Mouse (Mus musculus) forebrain, embryonic 14.5 days (tissue): ENCODE results near the gene Hectd1. TPM values are rescaled to one million over a fixed set of nuclear protein-coding genes. Genes with fewer than 3 reads are reported as not detected.

Source experiments
- polyA plus RNA-seq: library from polyadenylated mRNA; unstranded; fragments of >200 nt; fragmentation: Nextera tagmentation; extraction: Ambion mirVana; gene quantifications from 2 replicates; pipeline ENCODE4 v1.2.1, GENCODE M21; 2014

Gene Hectd1
- polyA plus RNA-seq, 1 experiment from 2014 or later, result 31.1 TPM

Other genes starting within 250 kb of the Hectd1 start
- 6.2 and 8.2 TPM in 2 replicates for gene Coch, start 236.2 kb downstream of the Hectd1 start, polyA plus RNA-seq
- gene Ap4s1, start 138.5 kb downstream of the Hectd1 start, polyA plus RNA-seq, result 44.3 and 51.6 TPM in 2 replicates
- gene Strn3, start 137.6 kb downstream of the Hectd1 start, polyA plus RNA-seq, result 41.7 and 46.9 TPM in 2 replicates
- 4.8 and 5.4 TPM in 2 replicates for gene Heatr5a, start 141.8 kb upstream of the Hectd1 start, polyA plus RNA-seq
- 16.1 and 16.2 TPM in 2 replicates for gene Dtd2, start 177.0 kb upstream of the Hectd1 start, polyA plus RNA-seq
- gene Gpr33, start 198.5 kb upstream of the Hectd1 start, polyA plus RNA-seq, result not detected in 2 replicates